Mouse (Mus musculus) heart, adult 11 months (tissue): Measurements from ENCODE around the gene Neurod6.

ENCODE experiments used
- DNase-seq: peaks from one replicate; pipeline ENCODE4 v3.0.0; 2022

The Neurod6 gene

DNA sequence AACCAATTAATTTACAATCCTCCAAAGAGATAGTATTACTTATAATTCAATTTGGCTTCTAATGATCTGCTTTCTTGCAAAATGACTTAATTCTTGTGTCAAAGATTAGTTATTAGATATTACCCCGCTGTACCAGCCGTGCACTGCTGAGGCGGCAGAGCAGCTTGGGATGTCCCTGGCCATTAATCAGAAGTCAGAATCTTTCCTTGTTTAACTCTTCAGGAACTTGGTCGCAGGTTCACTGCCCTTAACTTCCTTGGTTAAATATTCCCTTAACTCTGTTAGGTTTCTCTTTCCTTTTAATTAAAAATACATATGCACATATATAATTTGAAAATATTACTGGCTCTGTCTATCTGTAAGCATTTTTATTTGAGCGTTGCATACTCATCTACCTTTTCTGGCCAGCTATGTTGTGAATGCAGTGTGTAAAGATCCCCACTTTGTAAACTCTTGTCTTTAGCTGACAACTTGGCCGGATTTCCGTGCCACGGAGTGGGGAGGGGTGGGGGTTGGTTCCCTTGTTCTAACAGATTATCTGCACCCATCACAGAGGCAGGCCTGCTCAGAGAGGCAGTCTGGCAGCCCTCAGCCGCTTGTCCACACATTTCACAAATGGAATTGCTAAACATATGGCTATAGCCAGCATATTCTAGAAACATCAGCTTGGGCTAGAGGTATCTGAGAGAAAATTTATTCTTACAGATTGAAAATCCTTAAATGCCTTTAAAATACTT is 34.1 kb downstream of the Neurod6 start:
- DNase-seq = peak; percentile 80

DNA sequence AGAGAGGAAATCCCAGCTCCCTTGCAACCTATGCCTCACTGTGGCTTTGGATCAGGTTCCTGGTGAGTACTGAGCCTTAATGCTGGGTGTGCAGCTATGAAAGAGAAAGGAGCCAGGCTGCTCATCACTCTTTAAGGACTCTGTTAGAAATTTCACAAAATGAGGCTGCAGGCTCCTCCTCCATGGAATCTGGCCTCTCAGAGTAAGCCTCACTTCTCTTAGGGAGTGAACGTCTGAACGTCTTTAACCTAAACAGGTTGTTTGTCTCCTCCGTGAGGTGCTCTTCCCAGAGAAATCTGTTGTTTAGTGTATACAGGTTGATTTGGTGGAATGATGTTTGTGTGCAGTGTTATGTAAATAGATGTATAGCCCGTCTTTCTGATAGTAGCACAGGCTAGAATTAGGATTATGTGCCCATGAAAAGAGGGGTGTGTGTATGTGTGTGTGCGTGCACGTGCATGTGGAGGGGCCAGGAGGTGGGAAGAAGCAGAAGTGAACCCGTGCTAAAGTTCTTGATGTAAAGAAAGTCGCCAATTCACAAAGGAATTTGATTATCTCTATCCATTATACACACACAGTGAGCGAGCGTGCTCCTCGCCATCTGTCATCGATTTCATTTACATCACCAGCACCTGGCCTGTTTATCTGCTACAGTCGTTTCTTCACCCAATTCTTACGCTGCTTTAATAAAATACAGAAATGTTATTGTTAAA is 34.8 kb downstream of the Neurod6 start:
- peak; percentile 17 for DNase-seq

DNA sequence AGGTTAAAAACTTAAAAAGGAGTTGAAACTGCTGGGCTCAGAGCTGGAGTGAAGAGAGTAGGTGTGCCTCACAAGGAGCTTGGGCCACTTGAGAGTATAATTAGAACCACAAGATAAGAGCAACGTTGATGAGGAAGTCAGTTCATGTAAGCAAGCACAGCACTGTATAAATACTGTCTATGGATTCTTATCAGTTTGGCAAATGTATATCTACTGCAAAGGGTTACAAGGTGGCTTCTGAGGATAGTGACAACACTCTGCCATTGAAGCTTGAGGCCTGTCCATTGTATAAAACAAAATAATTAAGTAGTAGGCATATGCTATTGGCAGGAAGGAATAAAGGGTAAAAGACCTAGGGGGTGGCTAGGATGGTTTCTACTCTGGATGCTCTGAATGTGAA is 46.4 kb downstream of the Neurod6 start:
- DNase-seq = peak; percentile 17
